Mouse (Mus musculus) kidney, adult 2 months (tissue): ENCODE measurements around the gene Pms2. TPM values are rescaled to one million over a fixed set of nuclear protein-coding genes. Genes with fewer than 3 reads are reported as not detected.

Experiments
- DNase-seq: peaks from one replicate; pipeline ENCODE4 v3.0.0; 2021
- H3K27ac ChIP-seq: fragments of 200-500 bp; 2 replicates; pipeline ENCODE4 v1.5.1; 2012; ENCODE audit warnings: low read depth, low read length, control low read depth, inconsistent platforms; ENCODE audit not compliant: insufficient read depth
- H3K27me3 ChIP-seq: fragments of 200-500 bp; replicated peaks from 2 replicates; pipeline ENCODE4 v1.6.1; 2012; ENCODE audit warnings: mild to moderate bottlenecking, moderate library complexity, low read length, inconsistent platforms; ENCODE audit not compliant: control insufficient read depth, insufficient read depth
- H3K36me3 ChIP-seq: fragments of 200-500 bp; 2 replicates; pipeline ENCODE4 v1.6.1; 2012; ENCODE audit warnings: mild to moderate bottlenecking, moderate library complexity, low read length, inconsistent platforms; ENCODE audit not compliant: control insufficient read depth, insufficient read depth
- H3K4me1 ChIP-seq: fragments of 200-500 bp; 2 replicates; pipeline ENCODE4 v1.6.1; 2011; ENCODE audit warnings: low read length; ENCODE audit not compliant: control insufficient read depth, insufficient read depth
- H3K4me3 ChIP-seq: fragments of 200-500 bp; 2 replicates; pipeline ENCODE4 v1.5.1; 2011; ENCODE audit warnings: mild to moderate bottlenecking, low read depth, low read length, control low read depth; ENCODE audit not compliant: insufficient read depth
- CTCF ChIP-seq: fragments of 200-500 bp; conservative IDR thresholded peaks from 2 replicates; pipeline ENCODE4 v1.5.1; 2011; ENCODE audit warnings: low read depth, mild to moderate bottlenecking, control low read depth, low read length, moderate library complexity, mixed read lengths; ENCODE audit not compliant: insufficient read depth, insufficient read length
- POLR2A ChIP-seq: fragments of 200-500 bp; IDR thresholded peaks from one replicate; pipeline ENCODE4 v1.6.1; 2011; ENCODE audit warnings: low read depth, low read length, control low read depth
- WGBS: fragments of 180-500 bp; shearing (Covaris S2); methylation state at CpG from one replicate; pipeline ENCODE4 v1.1.7; 2018; 5-methylcytosine and 5-hydroxymethylcytosine counted together
- polyA plus RNA-seq: library from polyadenylated mRNA; depleted of rRNA; stranded (reverse); fragments of >200 nt; gene quantifications from 2 replicates; pipeline ENCODE4 v1.2.3, GENCODE M21; 2012; rRNA removed

Gene Pms2
- polyA plus RNA-seq: 2.0 and 2.5 TPM in 2 replicates

DNA sequence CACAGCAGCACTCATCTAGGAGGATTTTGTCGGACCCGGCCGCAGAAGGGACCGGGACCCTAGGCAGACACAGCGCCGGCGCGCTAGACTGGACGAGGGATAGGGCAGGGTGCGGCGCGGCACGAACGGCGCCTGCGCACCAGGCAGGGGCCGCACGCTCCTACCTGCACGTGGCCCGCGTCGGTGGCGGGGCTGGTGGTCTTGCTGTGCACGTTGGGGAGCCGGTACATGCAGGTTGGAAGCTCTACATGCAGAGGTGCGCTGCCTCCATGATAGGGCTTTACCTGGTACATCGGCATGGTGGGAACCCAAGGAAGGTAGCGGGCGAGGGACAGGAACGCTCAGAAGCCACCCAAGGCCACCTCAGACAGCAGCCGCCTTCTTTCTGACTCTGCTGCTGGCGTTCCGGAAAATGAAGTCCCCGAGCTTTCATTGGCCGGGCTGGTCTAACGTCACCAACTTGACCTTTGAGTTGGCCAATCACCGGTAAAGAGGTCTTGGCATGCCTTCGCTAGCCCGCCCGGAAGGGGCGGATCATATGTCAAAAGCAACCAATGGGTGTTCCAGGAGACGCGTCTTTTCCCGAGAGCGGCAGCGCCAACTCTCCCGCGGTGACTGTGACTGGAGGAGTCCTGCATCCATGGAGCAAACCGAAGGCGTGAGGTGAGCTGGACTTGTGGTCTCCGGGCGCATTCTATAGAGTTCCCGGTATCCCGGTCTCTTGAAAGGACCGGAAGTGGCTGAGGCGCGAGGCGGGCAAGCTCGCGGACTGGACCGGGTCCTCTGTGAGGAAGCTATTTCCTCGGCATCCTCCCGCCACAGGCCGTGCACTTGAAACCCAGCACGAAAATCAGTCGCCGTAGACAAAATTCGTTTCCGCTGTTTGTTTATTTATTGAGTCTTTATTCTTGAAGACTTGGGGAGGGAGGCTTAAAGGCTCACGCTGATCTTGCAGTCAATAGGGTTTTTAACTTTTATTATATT is at the start of gene Pms2, which contains the start of gene Aimp2:
TSS of gene Pms2 (plus strand) at position 548 of the 984 bp plus-strand sequence.
TSS of gene Aimp2 (minus strand) at position 431 of the 984 bp plus-strand sequence.
- peak within 1 kb of the TSS; percentile 86 for H3K27ac ChIP-seq
- H3K27me3 ChIP-seq: no peaks in the 10 kb centered on the region
- under 1% methylated on average over 70 of the region's 70 CpGs for whole genome bisulfite sequencing

GRCm38 (mm10) chr5:143871547-143872169 is 38.1 kb upstream of the Pms2 start:
- 77% methylated on average over 11 of the region's 11 CpGs for WGBS
- H3K27ac ChIP-seq: no peak overlapping the region
- H3K4me1 ChIP-seq: no peaks in the 10 kb centered on the region
- DNase-seq: no peak
- no peaks in the 10 kb centered on the region for H3K27me3 ChIP-seq
- H3K4me3 ChIP-seq: no peak overlapping the region
- TF ChIP-seq CTCF (no peak), POLR2A (no peak)
- no peaks in the 10 kb centered on the region; the same call in 1 of the 2 replicates for H3K36me3 ChIP-seq

More for the DNA sequence above, at the start of gene Pms2, which contains the start of gene Aimp2:
- peak; percentile 99 for DNase-seq
- no peak for TF ChIP-seq CTCF
- peak; percentile 33 for TF ChIP-seq POLR2A
- Histone ChIP-seq H3K4me1 (peaks cover 3% of the 10 kb centered on the region; the same call in 1 of the 2 replicates), H3K4me3 (peak within 1 kb of the TSS; percentile 97), H3K36me3 (no peaks in the 10 kb centered on the region)

- TF ChIP-seq POLR2A: no peak
- TF ChIP-seq CTCF: no peak
- H3K4me1 ChIP-seq: no peaks in the 10 kb centered on the region
- H3K4me3 ChIP-seq: no peak overlapping the region
- H3K36me3 ChIP-seq: no peaks in the 10 kb centered on the region; the same call in none of the 2 replicates
- 69% methylated on average over 4 of the region's 4 CpGs for WGBS
- no peak overlapping the region for H3K27ac ChIP-seq
- H3K27me3 ChIP-seq: no peaks in the 10 kb centered on the region
- DNase-seq: no peak
Measured at GRCm38 (mm10) chr5:143874571-143874970, 35.2 kb upstream of the Pms2 start.

GRCm38 (mm10) chr5:143885274-143885673 is 24.5 kb upstream of the Pms2 start:
- Histone ChIP-seq H3K27ac (no peak overlapping the region), H3K4me1 (no peaks in the 10 kb centered on the region), H3K27me3 (no peaks in the 10 kb centered on the region), H3K36me3 (peaks cover 13% of the 10 kb centered on the region), H3K4me3 (no peak overlapping the region)
- no peak for DNase-seq
- TF ChIP-seq POLR2A (no peak), CTCF (no peak)
- WGBS: 100% methylated on average over 3 of the region's 3 CpGs

GRCm38 (mm10) chr5:143890741-143891140 is 19.0 kb upstream of the Pms2 start:
- Histone ChIP-seq H3K4me3 (no peak overlapping the region), H3K27ac (no peak overlapping the region), H3K36me3 (peaks cover 8% of the 10 kb centered on the region), H3K27me3 (no peaks in the 10 kb centered on the region), H3K4me1 (no peaks in the 10 kb centered on the region)
- WGBS: 59% methylated on average over 6 of the region's 6 CpGs
- TF ChIP-seq POLR2A (no peak), CTCF (no peak)
- DNase-seq: no peak

DNA sequence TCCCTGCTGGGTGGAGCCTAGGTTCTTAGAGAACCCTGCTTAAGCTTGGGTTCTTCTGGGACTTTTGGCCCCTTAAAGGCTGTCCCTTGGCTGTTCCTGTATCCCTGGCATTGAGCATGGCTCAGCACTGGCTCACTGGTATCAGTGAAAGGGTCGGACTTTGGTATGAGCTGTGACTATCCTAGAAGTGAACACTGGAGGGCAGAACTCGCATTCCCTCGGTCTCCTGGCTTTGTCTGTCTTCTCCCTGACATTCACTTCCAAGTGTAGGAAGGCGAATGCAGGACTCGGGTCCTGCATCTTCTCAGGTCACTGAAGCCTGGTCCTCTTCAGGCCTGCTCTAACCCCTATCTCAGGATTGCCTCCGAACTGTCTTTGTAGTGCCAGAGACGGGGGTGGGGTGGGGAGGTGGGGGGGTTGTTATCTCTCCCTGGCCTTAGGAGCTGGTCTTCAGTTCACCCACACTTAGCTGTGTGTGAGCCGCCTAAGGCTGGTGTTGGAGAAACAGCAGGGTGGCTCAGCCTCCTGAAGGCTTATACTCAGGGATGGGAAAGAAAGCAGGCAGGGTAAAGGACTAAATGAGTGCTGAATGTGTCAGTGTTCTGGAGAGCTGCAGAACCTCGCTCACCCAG is 17.4 kb upstream of the Pms2 start:
- H3K27me3 ChIP-seq: no peaks in the 10 kb centered on the region
- WGBS: 77% methylated on average over 9 of the region's 9 CpGs
- no peak overlapping the region for H3K4me3 ChIP-seq
- H3K27ac ChIP-seq: no peak overlapping the region
- no peak for DNase-seq
- H3K4me1 ChIP-seq: no peaks in the 10 kb centered on the region
- TF ChIP-seq POLR2A: no peak
- TF ChIP-seq CTCF: no peak; the same call in 1 of the 2 replicates
- peaks cover 5% of the 10 kb centered on the region for H3K36me3 ChIP-seq
